Mouse (Mus musculus) kidney, embryonic 15.5 days (tissue): Measurements from ENCODE around the gene AI661453. TPM values are rescaled to one million over a fixed set of nuclear protein-coding genes. Genes with fewer than 3 reads are reported as not detected.

Source experiments
- ATAC-seq: fragments of 200-750 bp; cut with Nextera tagmentation; replicated peaks from 2 replicates; pipeline ENCODE4 v1.8.0; 2017; ENCODE audit warnings: moderate TSS enrichment; ENCODE audit not compliant: low FRiP score
- H3K27ac ChIP-seq: fragments of 300-500 bp; sonication (generic); 2 replicates; pipeline ENCODE4 v1.5.1; 2015; ENCODE audit warnings: mild to moderate bottlenecking, inconsistent platforms
- H3K27me3 ChIP-seq: fragments of 300-500 bp; sonication (generic); 2 replicates; pipeline ENCODE4 v1.6.1; 2015; ENCODE audit warnings: inconsistent platforms
- H3K36me3 ChIP-seq: fragments of 300-500 bp; sonication (generic); 2 replicates; pipeline ENCODE4 v1.6.1; 2015; ENCODE audit warnings: inconsistent platforms
- H3K4me1 ChIP-seq: fragments of 300-500 bp; sonication (generic); 2 replicates; pipeline ENCODE4 v1.6.1; 2015; ENCODE audit warnings: inconsistent platforms
- H3K4me2 ChIP-seq: fragments of 300-500 bp; sonication (generic); 2 replicates; pipeline ENCODE4 v1.6.1; 2015; ENCODE audit warnings: moderate library complexity, mild to moderate bottlenecking, inconsistent platforms
- H3K4me3 ChIP-seq: fragments of 300-500 bp; sonication (generic); replicated peaks from 2 replicates; pipeline ENCODE4 v1.5.1; 2015; ENCODE audit warnings: mild to moderate bottlenecking, inconsistent platforms
- H3K9ac ChIP-seq: fragments of 300-500 bp; sonication (generic); 2 replicates; pipeline ENCODE4 v1.6.1; 2015; ENCODE audit warnings: mild to moderate bottlenecking, inconsistent platforms
- H3K9me3 ChIP-seq: fragments of 300-500 bp; sonication (generic); replicated peaks from 2 replicates; pipeline ENCODE4 v1.6.1; 2016; ENCODE audit warnings: inconsistent platforms
- WGBS: fragments of 180-500 bp; shearing (Covaris S2); methylation state at CpG from one replicate; pipeline ENCODE4 v1.1.7; 2015; ENCODE audit warnings: mixed read lengths; 5-methylcytosine and 5-hydroxymethylcytosine counted together
- polyA plus RNA-seq: library from polyadenylated mRNA; unstranded; fragments of >200 nt; fragmentation: Nextera tagmentation; extraction: Ambion mirVana; gene quantifications from 2 replicates; pipeline ENCODE4 v1.2.1, GENCODE M21; 2015

The AI661453 gene
- polyA plus RNA-seq, 1 experiment from 2014 or later: 2.1 TPM

GRCm38 (mm10) chr17:47507523-47507922 is 71.1 kb downstream of the AI661453 start:
- H3K27me3 ChIP-seq: no peaks in the 10 kb centered on the region
- WGBS: 82% methylated on average over 2 of the region's 2 CpGs
- H3K9me3 ChIP-seq: no peaks in the 10 kb centered on the region
- no peak for ATAC-seq
- no peak overlapping the region for H3K9ac ChIP-seq
- H3K27ac ChIP-seq: peak overlapping the region; percentile 88
- peak overlapping the region; percentile 29; the same call in 1 of the 2 replicates for H3K4me3 ChIP-seq
- no peaks in the 10 kb centered on the region for H3K36me3 ChIP-seq
- peaks cover 57% of the 10 kb centered on the region for H3K4me1 ChIP-seq
- peak overlapping the region; percentile 53; the same call in 1 of the 2 replicates for H3K4me2 ChIP-seq

GRCm38 (mm10) chr17:47508012-47508608 is 71.7 kb downstream of the AI661453 start:
- H3K27ac ChIP-seq: peak overlapping the region; percentile 88
- WGBS: 22% methylated on average over 12 of the region's 12 CpGs
- no peaks in the 10 kb centered on the region for H3K9me3 ChIP-seq
- no peaks in the 10 kb centered on the region for H3K27me3 ChIP-seq
- H3K36me3 ChIP-seq: no peaks in the 10 kb centered on the region
- peaks cover 61% of the 10 kb centered on the region for H3K4me1 ChIP-seq
- H3K4me2 ChIP-seq: peak overlapping the region; percentile 53
- peak; percentile 64 for ATAC-seq
- H3K4me3 ChIP-seq: peak overlapping the region; percentile 29
- H3K9ac ChIP-seq: 0 out of 2 replicates have a peak overlapping the region, but pooled peaks have one; percentile 5

- Histone ChIP-seq H3K27me3 (no peaks in the 10 kb centered on the region), H3K4me1 (peaks cover 68% of the 10 kb centered on the region), H3K27ac (peak overlapping the region; percentile 64), H3K4me2 (no peak overlapping the region), H3K9ac (no peak overlapping the region), H3K36me3 (no peaks in the 10 kb centered on the region), H3K4me3 (no peak overlapping the region), H3K9me3 (no peaks in the 10 kb centered on the region)
- 46% methylated on average over 9 of the region's 9 CpGs for WGBS
- ATAC-seq: no peak
Observed at GRCm38 (mm10) chr17:47509031-47509705, 72.8 kb downstream of the AI661453 start.

- H3K4me3 ChIP-seq: peak overlapping the region; percentile 31
- H3K9me3 ChIP-seq: no peaks in the 10 kb centered on the region
- 8% methylated on average over 25 of the region's 25 CpGs for WGBS
- no peaks in the 10 kb centered on the region for H3K36me3 ChIP-seq
- H3K27me3 ChIP-seq: no peaks in the 10 kb centered on the region
- peak; percentile 92 for ATAC-seq
- peak overlapping the region; percentile 94 for H3K27ac ChIP-seq
- H3K4me1 ChIP-seq: peaks cover 48% of the 10 kb centered on the region
- peak overlapping the region; percentile 32; the same call in 1 of the 2 replicates for H3K9ac ChIP-seq
- H3K4me2 ChIP-seq: peak overlapping the region; percentile 62
Observed at GRCm38 (mm10) chr17:47511111-47512020, 75.0 kb downstream of the AI661453 start.

GRCm38 (mm10) chr17:47512956-47513775 is 76.8 kb downstream of the AI661453 start:
- no peaks in the 10 kb centered on the region for H3K36me3 ChIP-seq
- H3K4me3 ChIP-seq: no peak overlapping the region
- no peak overlapping the region for H3K9ac ChIP-seq
- H3K27ac ChIP-seq: peak overlapping the region; percentile 80
- no peaks in the 10 kb centered on the region for H3K27me3 ChIP-seq
- H3K4me2 ChIP-seq: no peak overlapping the region
- H3K9me3 ChIP-seq: no peaks in the 10 kb centered on the region
- WGBS: 48% methylated on average over 10 of the region's 10 CpGs
- peaks cover 45% of the 10 kb centered on the region for H3K4me1 ChIP-seq
- no peak for ATAC-seq

- no peak overlapping the region for H3K9ac ChIP-seq
- 73% methylated on average over 7 of the region's 7 CpGs for WGBS
- H3K9me3 ChIP-seq: no peaks in the 10 kb centered on the region
- H3K4me1 ChIP-seq: peaks cover 44% of the 10 kb centered on the region
- no peaks in the 10 kb centered on the region for H3K27me3 ChIP-seq
- H3K4me2 ChIP-seq: no peak overlapping the region
- no peak for ATAC-seq
- no peaks in the 10 kb centered on the region for H3K36me3 ChIP-seq
- no peak overlapping the region for H3K27ac ChIP-seq
- no peak overlapping the region for H3K4me3 ChIP-seq
Observed at GRCm38 (mm10) chr17:47515180-47515844, 78.9 kb downstream of the AI661453 start.

GRCm38 (mm10) chr17:47516232-47516631 is 79.8 kb downstream of the AI661453 start:
- Histone ChIP-seq H3K27me3 (no peaks in the 10 kb centered on the region), H3K4me3 (no peak overlapping the region), H3K4me1 (peaks cover 38% of the 10 kb centered on the region), H3K9ac (no peak overlapping the region), H3K9me3 (no peaks in the 10 kb centered on the region), H3K36me3 (no peaks in the 10 kb centered on the region), H3K27ac (no peak overlapping the region), H3K4me2 (no peak overlapping the region)
- ATAC-seq: no peak
- WGBS: 94% methylated on average over 3 of the region's 3 CpGs

GRCm38 (mm10) chr17:47518205-47518604 is 81.8 kb downstream of the AI661453 start:
- H3K36me3 ChIP-seq: no peaks in the 10 kb centered on the region
- WGBS: 29% methylated on average over 8 of the region's 8 CpGs
- peaks cover 42% of the 10 kb centered on the region for H3K4me1 ChIP-seq

More at GRCm38 (mm10) chr17:47518205-47518604, 81.8 kb downstream of the AI661453 start:
- Histone ChIP-seq H3K4me3 (no peak overlapping the region), H3K4me2 (no peak overlapping the region), H3K9me3 (no peaks in the 10 kb centered on the region), H3K27me3 (no peaks in the 10 kb centered on the region), H3K9ac (no peak overlapping the region), H3K27ac (peak overlapping the region; percentile 90)
- no peak for ATAC-seq

Other genes with a start within 250 kb of the AI661453 start
- 80.3 and 83.1 TPM in 2 replicates for gene Mrps10, start 67.7 kb upstream of the AI661453 start, polyA plus RNA-seq
- gene Guca1b, start 51.2 kb upstream of the AI661453 start, polyA plus RNA-seq: 1.9 and 2.3 TPM in 2 replicates
- 1.6 and 2.6 TPM in 2 replicates for gene Guca1a, start 36.0 kb upstream of the AI661453 start, polyA plus RNA-seq
- gene 1700001C19Rik, start 761 bp downstream of the AI661453 start, polyA plus RNA-seq: 0.26 and 0.46 TPM in 2 replicates
- 32.2 and 37.0 TPM in 2 replicates for gene Taf8, start 65.7 kb downstream of the AI661453 start, polyA plus RNA-seq
- gene Ccnd3, start 68.4 kb downstream of the AI661453 start, polyA plus RNA-seq: 272 and 294 TPM in 2 replicates
- 23.8 and 26.5 TPM in 2 replicates for gene Bysl, start 174.9 kb downstream of the AI661453 start, polyA plus RNA-seq
- gene Med20, start 175.0 kb downstream of the AI661453 start, polyA plus RNA-seq: 45.7 TPM in 2 replicates
- 0.81 and 1.4 TPM in 2 replicates for gene Gm20517, start 175.0 kb downstream of the AI661453 start, polyA plus RNA-seq
- gene Usp49, start 194.1 kb downstream of the AI661453 start, polyA plus RNA-seq: 4.6 and 5.0 TPM in 2 replicates